Mouse (Mus musculus): ENCODE measurements around the gene Rasd1. TPM values are rescaled to one million over a fixed set of nuclear protein-coding genes. Genes with fewer than 3 reads are reported as not detected.

The Rasd1 gene
- polyA plus RNA-seq, 2 experiments, result 0.37 to 0.52 TPM

GRCm38 (mm10) chr11:59963364-59964162, 1.2 kb downstream of the Rasd1 start:
- DNase-seq (ENCODE audit: low read depth in 3 of 3, low spot score in 3 of 3) (no peak), ATAC-seq (ENCODE audit: insufficient read depth) (no peak)
- WGBS (ENCODE audit: insufficient replicate concordance), result 12% methylated on average over 34 of the region's 34 CpGs

GRCm38 (mm10) chr11:59962590-59962989, 2.2 kb downstream of the Rasd1 start:
- WGBS (ENCODE audit: insufficient replicate concordance), result 77% methylated on average over 3 of the region's 3 CpGs
- H3K4me1 ChIP-seq (replicated peaks; ENCODE audit: control insufficient read depth in 2 of 2, insufficient read depth in 2 of 2, low read length in 1 of 2), result peaks cover 0 to 6% of the 10 kb centered on the region in 2 experiments; a peak in 2 of 4 replicates
- ATAC-seq (ENCODE audit: insufficient read depth), result no peak

More at GRCm38 (mm10) chr11:59963364-59964162, 1.2 kb downstream of the Rasd1 start:
- H3K36me3 ChIP-seq (replicated peaks; ENCODE audit: control insufficient read depth, insufficient read depth, low read depth), result peaks cover 7% of the 10 kb centered on the region
- H3K4me2 ChIP-seq (ENCODE audit: low read depth), result peak overlapping the region; percentile 73
- peaks cover 0 to 6% of the 10 kb centered on the region in 2 experiments; a peak in 2 of 4 replicates for H3K4me1 ChIP-seq (replicated peaks; ENCODE audit: control insufficient read depth in 2 of 2, insufficient read depth in 2 of 2, low read length in 1 of 2)
- peak overlapping the region; percentile 33 to 49; a peak in 3 of 4 replicates for H3K4me3 ChIP-seq (ENCODE audit: insufficient read depth in 1 of 2, low read depth in 2 of 2, low read length in 2 of 2)
- no peak overlapping the region for H3K9ac ChIP-seq (replicated peaks)
- no peaks in the 10 kb centered on the region for H3K9me3 ChIP-seq (ENCODE audit: control insufficient read depth, low read length)
- H3K27ac ChIP-seq, result no peak overlapping the region
- TF ChIP-seq CTCF (IDR thresholded peaks at IDR 0.05; ENCODE audit: low read depth) (no peak), EP300 (IDR thresholded peaks at IDR 0.05; ENCODE audit: low read depth) (no peak)
- H3K27me3 ChIP-seq (ENCODE audit: control insufficient read depth, insufficient read depth, low read length), result peaks cover 19% of the 10 kb centered on the region

GRCm38 (mm10) chr11:59961338-59961875, 3.3 kb downstream of the Rasd1 start:
- Histone ChIP-seq H3K9me3 (ENCODE audit: control insufficient read depth, low read length) (no peaks in the 10 kb centered on the region), H3K4me3 (ENCODE audit: insufficient read depth in 1 of 2, low read depth in 2 of 2, low read length in 2 of 2) (no peak overlapping the region), H3K4me2 (ENCODE audit: low read depth) (no peak overlapping the region), H3K4me1 (replicated peaks; ENCODE audit: control insufficient read depth in 2 of 2, insufficient read depth in 2 of 2, low read length in 1 of 2) (peaks cover 0 to 6% of the 10 kb centered on the region in 2 experiments; a peak in 2 of 4 replicates), H3K9ac (replicated peaks) (no peak overlapping the region), H3K27me3 (ENCODE audit: control insufficient read depth, insufficient read depth, low read length) (peaks cover 19% of the 10 kb centered on the region), H3K27ac (no peak overlapping the region), H3K36me3 (replicated peaks; ENCODE audit: control insufficient read depth, insufficient read depth, low read depth) (peaks cover 7% of the 10 kb centered on the region)
- 61% methylated on average over 9 of the region's 9 CpGs for WGBS (ENCODE audit: insufficient replicate concordance)
- ATAC-seq (ENCODE audit: insufficient read depth) (no peak), DNase-seq (ENCODE audit: low read depth in 3 of 3, low spot score in 3 of 3) (no peak)
- TF ChIP-seq EP300 (IDR thresholded peaks at IDR 0.05; ENCODE audit: low read depth) (no peak), CTCF (IDR thresholded peaks at IDR 0.05; ENCODE audit: low read depth) (no peak)

More at GRCm38 (mm10) chr11:59962590-59962989, 2.2 kb downstream of the Rasd1 start:
- no peak overlapping the region for H3K27ac ChIP-seq
- peaks cover 7% of the 10 kb centered on the region for H3K36me3 ChIP-seq (replicated peaks; ENCODE audit: control insufficient read depth, insufficient read depth, low read depth)
- no peak for DNase-seq (ENCODE audit: low read depth in 3 of 3, low spot score in 3 of 3)
- H3K4me2 ChIP-seq (ENCODE audit: low read depth), result no peak overlapping the region
- no peak for TF ChIP-seq EP300 (IDR thresholded peaks at IDR 0.05; ENCODE audit: low read depth)
- TF ChIP-seq CTCF (IDR thresholded peaks at IDR 0.05; ENCODE audit: low read depth), result no peak
- H3K9me3 ChIP-seq (ENCODE audit: control insufficient read depth, low read length), result no peaks in the 10 kb centered on the region
- no peak overlapping the region for H3K4me3 ChIP-seq (ENCODE audit: insufficient read depth in 1 of 2, low read depth in 2 of 2, low read length in 2 of 2)
- no peak overlapping the region for H3K9ac ChIP-seq (replicated peaks)
- H3K27me3 ChIP-seq (ENCODE audit: control insufficient read depth, insufficient read depth, low read length), result peaks cover 19% of the 10 kb centered on the region

GRCm38 (mm10) chr11:59960476-59961337, 4.0 kb downstream of the Rasd1 start:
- peaks cover 7% of the 10 kb centered on the region for H3K36me3 ChIP-seq (replicated peaks; ENCODE audit: control insufficient read depth, insufficient read depth, low read depth)

More at GRCm38 (mm10) chr11:59960476-59961337, 4.0 kb downstream of the Rasd1 start:
- 64% methylated on average over 20 of the region's 20 CpGs for WGBS (ENCODE audit: insufficient replicate concordance)
- TF ChIP-seq CTCF (IDR thresholded peaks at IDR 0.05; ENCODE audit: low read depth) (no peak), EP300 (IDR thresholded peaks at IDR 0.05; ENCODE audit: low read depth) (no peak)
- DNase-seq (ENCODE audit: low read depth in 3 of 3, low spot score in 3 of 3) (no peak), ATAC-seq (ENCODE audit: insufficient read depth) (no peak)
- peaks cover 19% of the 10 kb centered on the region for H3K27me3 ChIP-seq (ENCODE audit: control insufficient read depth, insufficient read depth, low read length)
- no peaks in the 10 kb centered on the region for H3K9me3 ChIP-seq (ENCODE audit: control insufficient read depth, low read length)
- H3K27ac ChIP-seq, result no peak overlapping the region
- 0 out of 4 replicates have a peak, but pooled peaks cover 0 to 2% of the 10 kb centered on the region in 2 experiments for H3K4me1 ChIP-seq (replicated peaks; ENCODE audit: control insufficient read depth in 2 of 2, insufficient read depth in 2 of 2, low read length in 1 of 2)
- H3K4me3 ChIP-seq (ENCODE audit: insufficient read depth in 1 of 2, low read depth in 2 of 2, low read length in 2 of 2), result no peak overlapping the region
- no peak overlapping the region for H3K9ac ChIP-seq (replicated peaks)
- no peak overlapping the region for H3K4me2 ChIP-seq (ENCODE audit: low read depth)

Measured in liver, embryonic 14.5 days (tissue).